Mouse (Mus musculus) lung, postnatal 4 days (tissue): ENCODE data around the gene Senp2.
"Not testable (repeated sequence)": the region's sequence is repeated elsewhere in the genome, so short reads cannot be mapped to it uniquely, and the experiment has no call there.

Experiments used
- DNase-seq, 2 experiments: peaks; one replicate each; pipeline ENCODE4 v3.0.0; 2021

Senp2 gene

GRCm38 (mm10) chr16:22009099-22009584 is at the start of gene Senp2:
Gene Senp2, plus strand, starts transcription at chr16:22009484.
- DNase-seq = peak; percentile 100

GRCm38 (mm10) chr16:21965576-21965975 is 43.7 kb upstream of the Senp2 start:
- DNase-seq = no peak

- no peak for DNase-seq
These were observed 39.4 kb upstream of the Senp2 start for GRCm38 (mm10) chr16:21969874-21970273.

- DNase-seq = no peak
These were observed 38.7 kb upstream of the Senp2 start for GRCm38 (mm10) chr16:21970536-21970935.

GRCm38 (mm10) chr16:21971446-21971845 is 37.8 kb upstream of the Senp2 start:
- no peak for DNase-seq

- no peak for DNase-seq
These were observed 33.1 kb upstream of the Senp2 start for GRCm38 (mm10) chr16:21976203-21976602.

- DNase-seq = no peak
These were observed 31.9 kb upstream of the Senp2 start for GRCm38 (mm10) chr16:21977347-21977746.

- no peak for DNase-seq
These were observed 26.1 kb upstream of the Senp2 start for GRCm38 (mm10) chr16:21983146-21983545.

- no peak for DNase-seq
These were observed 25.7 kb upstream of the Senp2 start for GRCm38 (mm10) chr16:21983581-21983980.

GRCm38 (mm10) chr16:21984091-21984490 is 25.2 kb upstream of the Senp2 start:
- no peak for DNase-seq

GRCm38 (mm10) chr16:21986191-21986590 is 23.1 kb upstream of the Senp2 start:
- no peak for DNase-seq

- no peak for DNase-seq
These were observed 21.3 kb upstream of the Senp2 start for GRCm38 (mm10) chr16:21987956-21988355.

- not testable (repeated sequence) for DNase-seq
These were observed 18.4 kb upstream of the Senp2 start for GRCm38 (mm10) chr16:21990893-21991292.

- no peak for DNase-seq
These were observed 17.5 kb upstream of the Senp2 start for GRCm38 (mm10) chr16:21991774-21992173.

- DNase-seq = peak; percentile 52 to 60
These were observed 14.0 kb upstream of the Senp2 start, which contains the start of gene Liph for GRCm38 (mm10) chr16:21995304-21995703. Gene Liph, minus strand, starts transcription at chr16:21995663.

GRCm38 (mm10) chr16:21996402-21996801 is 12.9 kb upstream of the Senp2 start:
- DNase-seq = peak; percentile 25 to 28

- peak; percentile 46 to 73 for DNase-seq
These were observed 12.2 kb upstream of the Senp2 start for GRCm38 (mm10) chr16:21996881-21997641.

GRCm38 (mm10) chr16:21998061-21998460 is 11.2 kb upstream of the Senp2 start:
- peak; percentile 20 to 65 for DNase-seq

GRCm38 (mm10) chr16:21999941-22000690 is 9.2 kb upstream of the Senp2 start:
- peak in 1 of 2 experiments; percentile 45 for DNase-seq

- no peak for DNase-seq
These were observed 8.1 kb upstream of the Senp2 start for GRCm38 (mm10) chr16:22001172-22001571.

GRCm38 (mm10) chr16:22001606-22002005 is 7.7 kb upstream of the Senp2 start:
- no peak for DNase-seq

- no peak for DNase-seq
These were observed 312 bp downstream of the Senp2 start for GRCm38 (mm10) chr16:22009596-22009995.

GRCm38 (mm10) chr16:22015569-22015968 is 6.3 kb downstream of the Senp2 start:
- no peak for DNase-seq

GRCm38 (mm10) chr16:22022122-22022521 is 12.8 kb downstream of the Senp2 start:
- DNase-seq = peak in 1 of 2 experiments; percentile 16
